Mouse (Mus musculus) heart, adult 11 months (tissue): ENCODE data around the gene Rtkn.

Source experiments
- DNase-seq: peaks from one replicate; pipeline ENCODE4 v3.0.0; 2022

The Rtkn gene

DNA sequence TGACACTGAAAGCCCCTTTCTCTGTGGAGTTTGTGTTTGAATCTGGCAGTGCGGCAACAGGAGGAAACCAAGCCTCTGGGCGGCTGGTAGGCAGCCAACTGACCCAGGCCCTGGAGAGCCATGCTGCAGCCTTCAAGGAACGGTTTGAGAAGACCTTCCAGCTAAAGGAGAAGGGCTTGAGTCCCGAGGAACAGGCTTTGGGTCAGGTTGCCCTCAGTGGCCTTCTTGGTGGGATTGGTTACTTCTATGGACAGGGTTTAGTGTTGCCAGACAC lies 18.2 kb upstream of the Rtkn start:
- DNase-seq = peak; percentile 92

DNA sequence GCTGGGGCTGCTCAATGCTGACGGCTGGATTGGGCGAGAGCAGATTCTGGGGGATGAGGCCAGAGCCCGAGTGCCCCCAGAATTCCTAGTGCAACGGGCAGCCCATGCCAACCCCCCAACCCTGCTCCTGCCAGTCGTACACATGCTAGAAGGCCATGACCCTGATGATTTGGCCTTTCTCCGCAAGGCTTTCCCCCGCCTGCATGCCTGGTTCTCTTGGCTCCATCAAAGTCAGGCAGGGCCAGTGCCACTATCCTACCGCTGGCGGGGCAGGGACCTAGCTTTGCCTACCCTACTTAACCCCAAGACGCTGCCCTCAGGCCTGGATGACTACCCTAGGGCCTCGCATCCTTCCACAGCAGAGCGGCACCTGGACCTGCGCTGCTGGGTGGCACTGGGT lies 17.6 kb upstream of the Rtkn start:
- DNase-seq = peak; percentile 91

DNA sequence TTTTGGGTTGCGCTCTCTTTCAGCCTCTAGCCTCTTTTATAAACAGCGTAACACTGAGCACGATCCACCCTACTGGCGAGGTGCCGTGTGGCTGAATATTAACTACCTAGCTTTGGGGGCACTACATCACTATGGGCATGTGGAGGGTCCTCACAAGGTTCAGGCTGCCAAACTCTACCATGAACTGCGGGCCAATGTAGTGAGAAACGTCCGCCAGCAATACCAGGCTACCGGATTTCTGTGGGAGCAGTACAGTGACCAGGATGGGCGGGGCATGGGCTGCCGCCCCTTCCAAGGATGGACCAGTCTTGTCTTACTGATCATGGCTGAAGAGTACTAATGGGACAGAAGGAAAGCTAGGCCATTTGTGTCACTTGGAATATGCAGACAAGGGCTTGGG lies 16.9 kb upstream of the Rtkn start:
- no peak for DNase-seq

DNA sequence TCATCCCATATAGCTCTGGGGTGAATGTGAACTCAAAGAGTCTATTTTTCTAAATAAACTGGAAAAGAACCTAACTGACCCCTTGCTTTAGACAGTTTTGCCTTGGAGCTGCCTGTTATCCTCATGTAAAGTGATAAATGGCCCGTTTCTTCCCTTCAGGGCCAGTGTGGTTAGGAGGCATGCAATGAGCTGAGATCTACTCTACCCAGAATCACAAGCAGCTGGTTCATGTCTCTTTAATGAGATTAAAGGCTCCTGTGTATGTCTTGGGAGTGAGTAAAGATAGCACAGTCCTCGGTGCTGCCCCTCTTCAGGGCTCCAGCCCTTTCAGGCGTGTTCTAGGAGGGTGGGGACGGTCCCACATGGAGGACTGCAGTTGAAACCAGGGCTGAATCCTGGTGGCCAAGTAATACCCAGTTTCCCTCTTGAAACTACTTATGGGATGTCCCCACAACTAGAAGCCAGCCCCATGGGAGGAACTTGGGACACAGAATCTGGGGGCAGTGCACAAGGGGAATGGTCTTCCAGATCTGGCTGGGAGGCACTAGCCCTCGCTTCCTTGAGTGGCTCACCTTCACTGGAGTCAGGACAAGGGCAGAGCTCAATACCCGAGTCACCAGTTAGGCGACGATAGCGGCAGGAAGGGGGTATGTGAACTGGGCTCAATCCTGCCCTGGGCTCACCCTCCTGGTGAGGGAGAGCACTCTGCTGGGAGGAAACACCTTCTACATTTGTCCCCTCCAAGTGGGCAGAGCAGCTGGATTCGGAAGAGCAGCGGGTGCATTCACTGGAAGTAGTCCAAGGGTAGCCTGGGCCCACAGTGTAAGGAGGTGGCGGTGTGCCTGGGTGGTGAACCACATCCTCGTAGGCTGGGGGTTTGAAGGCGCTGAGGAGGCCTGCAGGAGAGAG lies 16.2 kb upstream of the Rtkn start:
- peak; percentile 89 for DNase-seq

DNA sequence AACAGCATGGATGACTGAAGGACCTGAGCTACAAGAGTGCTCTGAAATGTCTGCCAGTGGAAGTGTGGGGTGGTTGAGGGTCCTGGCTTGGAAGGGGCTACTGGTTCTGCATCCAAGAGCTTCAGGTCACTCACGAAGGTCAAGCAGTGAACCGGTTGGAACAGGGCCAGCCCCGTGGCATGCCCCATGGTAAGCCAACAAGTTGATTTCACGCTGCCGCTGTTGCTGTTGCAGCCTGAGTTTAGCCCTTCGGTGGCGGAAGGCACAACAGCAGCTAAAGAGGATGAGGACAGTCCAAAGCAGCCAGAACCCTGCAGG lies 15.6 kb upstream of the Rtkn start:
- peak; percentile 90 for DNase-seq

DNA sequence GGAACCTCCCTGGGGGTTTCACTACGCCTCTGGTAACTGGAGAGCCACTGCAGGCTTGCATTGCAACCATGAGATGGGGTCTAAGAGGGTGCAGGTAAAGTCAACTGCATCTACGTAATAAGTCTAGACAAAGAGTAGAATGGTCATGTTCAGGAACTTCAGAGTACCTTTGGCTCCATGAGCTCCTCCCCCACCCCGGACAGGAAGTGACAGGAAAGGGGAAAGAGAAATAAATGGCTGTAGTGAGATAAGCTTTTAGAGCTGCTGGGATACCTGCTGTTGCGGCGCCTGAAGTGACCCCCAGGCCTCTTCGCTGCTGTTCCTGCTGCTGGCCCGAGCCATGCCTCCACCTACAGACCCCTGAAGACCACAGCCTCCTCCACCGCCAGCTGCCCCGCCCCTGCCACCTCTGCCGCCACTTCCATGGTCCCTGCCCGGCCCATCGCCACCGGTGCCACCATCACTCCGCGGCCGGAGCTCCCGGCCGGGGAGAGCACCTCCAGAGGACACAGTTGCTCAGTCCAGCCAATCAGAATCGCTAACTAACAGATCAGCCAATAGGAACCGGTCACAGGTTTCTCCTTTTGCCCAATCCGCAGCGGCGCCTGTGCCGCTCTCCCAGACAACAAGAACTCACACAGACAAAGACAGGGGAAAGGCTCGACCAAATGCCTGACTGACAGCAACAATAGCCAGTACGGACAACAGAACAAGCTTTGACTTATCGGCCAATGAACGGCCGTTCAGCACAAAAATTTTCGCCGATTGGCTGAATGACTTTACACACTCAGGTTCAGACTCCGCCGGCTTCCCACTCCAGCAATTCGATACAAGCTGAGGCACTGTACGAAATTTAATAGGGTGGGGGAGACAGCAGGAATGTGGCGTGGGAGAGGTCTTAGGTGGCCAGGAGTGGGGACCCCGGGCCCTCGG lies 14.1 kb upstream of the Rtkn start, which contains the start of gene Wbp1:
TSS of gene Wbp1 (minus strand) at position 630 of the 933 bp plus-strand sequence.
- DNase-seq = peak; percentile 100

DNA sequence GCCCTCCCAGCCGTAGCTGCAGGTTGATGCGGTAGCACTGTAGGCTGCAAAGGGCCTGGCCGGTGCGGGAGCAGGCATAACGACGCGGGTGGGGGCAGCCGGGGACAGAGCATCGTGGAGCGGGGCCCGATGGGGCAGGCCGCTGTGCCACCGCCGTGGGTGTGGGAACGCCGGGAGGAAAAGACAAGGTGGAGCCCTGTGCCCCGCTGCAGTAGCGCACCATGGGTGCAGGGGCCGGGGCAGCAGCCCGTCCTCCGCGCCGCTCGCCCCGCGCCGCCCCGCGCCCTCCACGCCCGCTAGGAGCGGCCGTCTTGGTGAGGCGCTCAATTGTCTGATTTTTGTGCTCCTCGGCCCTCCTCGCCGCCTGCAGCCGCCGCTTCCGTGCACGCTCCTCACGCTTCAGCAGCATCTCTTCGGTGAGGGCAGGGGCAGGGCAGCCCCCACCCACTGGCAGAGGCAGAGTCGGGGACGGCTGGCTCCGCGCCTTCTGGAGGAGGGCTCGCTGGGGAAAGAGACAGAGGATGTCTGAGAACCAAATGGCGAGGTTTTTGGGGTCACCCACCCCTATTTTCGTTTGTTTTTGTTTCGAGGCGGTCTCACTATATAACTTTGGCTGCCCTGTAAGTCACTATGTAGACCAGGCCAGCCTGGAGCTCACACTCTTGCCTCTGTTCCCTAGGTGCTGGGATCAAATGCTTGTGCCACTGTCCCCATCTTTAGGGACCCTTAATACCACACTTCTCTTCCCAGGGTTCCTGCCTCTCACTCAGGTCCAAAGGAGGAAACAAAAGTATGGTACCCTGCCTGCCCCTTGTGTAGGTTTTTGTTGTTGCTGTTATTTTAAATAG lies 13.2 kb upstream of the Rtkn start:
- DNase-seq = peak; percentile 94

DNA sequence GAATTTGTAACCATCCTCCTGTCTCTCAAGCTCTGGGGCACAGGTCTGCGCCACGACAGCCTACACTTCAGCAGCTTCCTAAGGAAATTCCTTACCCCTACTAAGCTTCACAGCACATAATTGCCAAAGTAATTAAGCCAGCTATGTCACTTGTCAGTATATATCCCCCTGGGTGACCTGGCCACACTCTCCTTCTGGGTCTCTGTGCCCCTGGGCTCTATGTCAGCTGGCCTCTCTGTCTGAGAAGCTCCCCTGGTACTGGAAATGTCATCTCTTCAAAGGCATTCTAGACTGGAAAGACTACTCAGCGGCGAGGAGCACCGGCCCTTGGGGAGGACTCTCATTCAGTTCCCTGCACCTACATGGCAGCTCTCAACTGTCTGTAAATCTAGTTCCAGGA lies 12.3 kb upstream of the Rtkn start:
- peak; percentile 91 for DNase-seq

DNA sequence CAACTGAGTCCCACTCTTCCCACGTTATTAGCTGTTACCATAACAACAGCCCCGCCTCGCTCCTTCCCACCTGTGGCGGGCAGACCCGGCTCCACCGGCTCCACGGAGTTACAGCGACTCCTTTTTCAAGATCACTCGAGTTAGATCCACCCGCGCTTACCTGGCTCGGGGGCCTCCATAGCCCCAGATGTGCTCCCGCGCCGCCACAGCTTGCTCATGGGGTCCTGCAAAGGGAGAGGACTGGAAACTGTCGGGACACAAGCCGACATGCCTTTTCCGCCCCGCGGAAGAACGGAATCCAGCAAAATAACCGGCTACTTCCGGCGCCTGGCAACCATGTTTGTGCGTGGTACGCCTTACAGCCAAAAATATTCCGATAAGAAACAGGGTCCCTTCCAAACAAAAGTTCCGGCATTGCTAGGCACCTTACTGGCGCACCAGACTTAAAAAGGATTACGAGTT lies 10.4 kb upstream of the Rtkn start:
- peak; percentile 99 for DNase-seq

DNA sequence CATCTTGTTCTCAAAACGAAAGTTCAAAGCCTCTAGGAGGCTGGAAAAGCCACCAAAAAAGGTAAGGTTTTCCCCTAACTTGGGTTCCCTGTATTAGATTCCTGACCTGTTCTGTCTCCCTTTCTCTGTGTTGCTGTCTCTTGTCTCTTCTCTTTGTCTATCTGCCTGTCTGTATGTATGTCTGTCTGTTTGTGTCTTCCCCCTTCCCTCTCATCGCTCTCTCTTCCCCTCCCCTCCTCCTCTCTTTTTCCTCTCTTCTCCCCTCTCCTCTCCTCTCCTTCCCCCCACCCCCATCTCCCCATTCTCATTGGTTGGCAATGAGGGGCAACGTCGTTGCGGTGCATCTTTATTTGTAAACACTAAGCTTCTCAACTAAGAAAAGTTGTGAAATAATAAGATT lies 9.9 kb upstream of the Rtkn start, which contains the start of gene Ino80b:
TSS of gene Ino80b (minus strand) at position 101 of the 400 bp plus-strand sequence.
- no peak for DNase-seq

DNA sequence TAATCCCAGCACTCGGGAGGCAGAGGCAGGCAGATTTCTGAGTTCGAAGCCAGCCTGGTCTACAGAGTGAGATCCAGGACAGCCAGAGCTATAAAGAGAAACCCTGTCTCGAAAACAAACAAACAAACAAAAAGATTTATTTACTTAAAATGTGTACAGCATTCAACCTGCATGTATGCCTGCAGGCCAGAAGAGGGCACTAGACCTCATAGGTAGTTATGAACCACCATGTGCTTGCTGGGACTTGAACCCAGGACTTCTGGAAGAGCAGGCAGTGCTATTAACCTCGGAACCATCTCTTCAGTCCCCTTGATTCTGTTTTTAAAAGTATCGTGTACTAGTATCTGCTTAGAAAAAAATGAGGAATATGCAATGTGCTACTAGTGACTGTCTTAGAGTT lies 7.8 kb upstream of the Rtkn start:
- no peak for DNase-seq

DNA sequence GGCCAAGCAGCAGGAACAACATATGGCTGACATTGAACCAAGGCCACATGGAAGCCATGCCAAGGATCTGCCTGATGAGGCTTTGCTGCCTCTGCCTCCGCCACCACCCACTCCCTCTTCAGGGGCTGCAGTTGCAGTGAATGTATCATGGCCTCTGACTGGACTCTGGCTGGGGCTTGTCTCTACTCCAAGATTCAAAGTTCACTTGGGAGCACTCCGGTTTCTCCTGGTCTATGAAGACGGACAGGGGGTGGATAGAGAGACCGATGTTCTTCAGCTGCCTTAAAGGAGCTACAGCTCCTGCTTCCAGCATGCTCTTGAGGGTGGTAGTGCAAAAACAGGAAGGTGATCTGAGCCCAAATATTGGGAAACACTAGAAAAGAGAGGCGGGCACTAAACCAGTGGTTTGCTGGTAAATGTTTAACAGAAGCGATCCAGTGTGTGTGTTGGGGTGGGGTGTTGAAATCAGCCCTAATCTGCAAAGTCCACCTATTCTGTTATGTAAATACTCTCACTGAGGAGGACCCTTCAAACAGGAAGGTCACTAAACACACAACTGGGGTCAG lies 3.7 kb upstream of the Rtkn start:
- no peak for DNase-seq

DNA sequence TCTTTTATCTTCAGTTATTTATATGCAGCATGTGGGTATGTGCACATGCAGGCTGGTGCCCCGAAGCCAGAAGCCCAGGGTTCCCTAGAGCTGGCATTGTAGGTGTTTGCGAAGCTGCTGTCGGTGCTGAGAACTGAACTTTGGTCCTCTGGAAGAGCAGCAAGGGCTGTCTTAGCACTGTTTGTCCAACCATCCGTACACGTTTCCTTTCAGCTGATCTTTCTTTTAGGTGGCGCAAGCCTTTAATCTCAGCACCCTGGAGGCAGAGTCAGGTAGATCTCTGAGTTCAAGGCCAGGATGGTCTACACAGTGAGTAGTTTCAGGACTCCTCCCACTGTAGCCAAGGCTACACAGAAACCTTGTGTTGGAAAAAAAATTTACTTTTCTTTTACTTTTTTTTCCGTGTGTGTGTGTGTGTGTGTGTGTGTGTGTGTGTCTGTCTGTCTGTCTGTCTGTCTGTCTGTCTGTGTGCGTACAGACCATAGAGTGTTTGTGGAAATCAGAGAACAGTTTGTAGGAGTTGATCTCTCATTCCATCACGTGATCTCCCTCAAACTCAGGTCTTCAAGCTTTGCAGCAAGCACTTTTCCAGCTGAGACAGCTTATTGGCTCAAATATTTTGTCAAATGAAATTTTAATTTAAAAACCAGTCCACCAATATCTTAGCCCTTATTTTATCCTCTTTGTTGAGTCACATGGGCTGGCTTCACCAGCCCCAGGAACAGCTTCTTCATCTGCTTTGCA lies 2.9 kb upstream of the Rtkn start:
- no peak for DNase-seq

DNA sequence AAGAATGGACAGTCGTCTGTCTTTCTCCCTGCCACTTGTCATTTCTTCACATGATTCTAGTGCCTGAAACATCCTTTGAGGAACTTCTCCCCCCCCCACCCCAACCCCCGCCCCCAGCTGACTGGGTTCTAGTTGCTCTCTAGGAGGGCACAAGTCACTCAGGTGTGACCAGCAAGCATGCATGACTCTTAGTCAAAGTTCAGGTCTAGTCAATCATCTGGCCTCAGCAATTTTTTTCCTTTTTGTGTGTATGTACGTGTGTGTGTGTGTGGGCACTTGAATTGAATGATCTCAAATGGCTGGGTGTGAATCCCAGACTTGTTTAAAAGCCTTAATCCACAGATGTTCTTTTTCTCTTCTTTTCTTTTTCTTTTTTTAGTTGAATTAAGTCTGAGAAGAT lies 1.0 kb upstream of the Rtkn start:
- DNase-seq = no peak

DNA sequence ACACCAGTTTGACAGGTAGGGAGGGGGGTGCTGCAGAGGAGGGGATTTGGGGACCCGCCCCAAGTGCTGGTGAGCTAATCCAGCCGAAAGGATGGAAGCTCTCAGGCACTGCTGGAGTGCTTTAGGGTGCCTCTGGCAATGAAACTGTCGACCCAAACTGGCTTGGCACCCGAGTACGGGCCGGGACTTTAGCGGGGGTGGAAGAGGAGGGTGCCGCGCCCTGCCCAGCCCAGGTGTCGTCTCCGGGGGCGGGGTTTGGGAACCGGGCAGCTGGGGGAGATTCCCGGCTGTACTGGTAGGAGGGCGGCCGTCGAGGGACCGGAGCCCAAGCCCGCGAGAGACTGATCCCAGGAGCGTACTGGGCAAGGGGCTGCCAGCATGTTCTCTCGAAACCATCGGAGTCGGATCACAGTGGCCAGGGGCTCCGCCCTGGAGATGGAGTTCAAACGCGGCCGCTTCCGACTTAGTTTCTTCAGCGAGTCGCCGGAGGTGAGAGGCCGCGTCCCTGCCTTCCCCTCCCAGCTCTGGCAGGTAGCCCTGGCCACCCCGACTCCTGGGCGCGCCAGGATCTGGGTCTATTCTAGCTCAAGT lies 403 bp downstream of the Rtkn start:
- peak; percentile 96 for DNase-seq

DNA sequence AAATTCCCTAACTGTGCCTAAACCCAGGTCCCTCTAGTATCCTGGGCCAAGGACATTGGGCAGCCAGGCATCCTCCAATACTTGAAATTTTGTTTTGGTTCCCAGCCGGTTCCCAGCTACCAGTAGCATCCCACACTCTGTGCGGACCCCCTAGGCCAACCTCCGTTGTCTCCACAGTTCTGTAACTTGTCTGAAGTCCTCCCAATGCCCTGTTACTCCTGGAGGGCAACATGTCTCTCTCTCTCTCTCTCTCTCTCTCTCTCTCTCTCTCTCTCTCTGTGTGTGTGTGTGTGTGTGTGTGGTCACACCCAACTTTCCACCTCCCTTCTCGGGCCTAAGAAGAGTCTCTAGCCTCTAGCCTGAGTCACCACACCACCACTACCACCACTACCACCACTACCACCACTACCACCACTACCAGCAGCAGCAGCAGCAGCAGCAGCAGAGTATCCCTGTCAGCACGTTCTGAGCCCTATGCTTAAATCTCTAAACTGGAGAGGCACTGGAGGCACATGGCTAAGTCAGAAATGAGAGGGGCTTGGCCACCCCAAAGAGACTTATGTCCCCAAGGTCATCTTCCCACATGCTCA lies 1.1 kb downstream of the Rtkn start:
- no peak for DNase-seq

DNA sequence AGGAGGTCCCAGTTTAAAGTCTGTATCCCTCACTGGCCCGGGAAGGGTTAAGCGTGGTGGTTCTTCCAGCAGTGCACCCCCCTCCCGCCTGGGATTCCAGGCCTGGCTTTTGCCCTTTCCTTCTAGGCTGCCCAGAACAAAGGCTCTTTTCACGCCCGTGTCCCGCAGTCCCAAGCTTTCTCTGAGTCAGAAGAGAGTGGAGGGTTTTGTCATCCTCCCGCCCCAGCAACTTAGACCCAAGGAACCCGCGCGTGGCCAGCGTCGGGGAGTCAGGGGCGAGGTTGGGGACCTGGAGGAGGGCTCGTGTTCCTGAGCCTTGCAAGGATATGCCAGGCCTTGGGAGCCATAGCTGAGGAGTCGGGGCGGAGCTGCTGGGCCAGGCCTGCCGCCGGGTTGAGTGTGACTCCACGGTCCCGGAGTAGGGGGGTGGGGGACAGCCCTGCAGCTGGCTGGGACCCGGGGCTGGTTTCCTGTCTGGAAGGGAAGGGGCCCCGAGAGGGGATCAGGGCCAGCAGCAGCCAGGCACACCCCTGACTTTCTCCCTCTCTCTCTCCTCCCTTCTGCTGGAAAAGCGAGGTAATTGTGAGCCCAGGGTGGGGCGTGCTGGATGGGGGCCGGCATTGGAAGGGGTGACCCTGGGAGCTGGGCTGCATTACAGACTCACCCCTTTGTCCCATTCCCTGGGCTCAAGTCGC lies 1.8 kb downstream of the Rtkn start:
- DNase-seq = peak; percentile 99

DNA sequence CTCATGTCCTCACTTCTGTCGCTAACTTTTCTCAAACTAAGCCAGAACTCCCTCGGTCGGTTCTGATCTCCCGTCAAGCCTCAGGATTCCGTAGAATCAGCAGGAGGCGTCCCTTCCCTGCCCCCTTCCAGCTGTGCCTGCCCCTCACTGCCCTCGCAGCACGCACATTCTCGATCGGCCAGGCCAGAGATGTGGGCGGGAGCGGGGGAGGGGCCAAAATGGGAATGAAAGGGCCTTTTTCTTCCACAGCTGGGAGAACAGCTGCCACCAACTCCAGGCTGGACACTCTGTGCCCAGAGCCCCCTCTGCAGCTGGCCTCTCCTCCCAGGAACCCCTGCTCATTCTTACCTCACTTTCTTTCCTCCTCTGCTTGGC lies 2.3 kb downstream of the Rtkn start:
- peak; percentile 99 for DNase-seq

DNA sequence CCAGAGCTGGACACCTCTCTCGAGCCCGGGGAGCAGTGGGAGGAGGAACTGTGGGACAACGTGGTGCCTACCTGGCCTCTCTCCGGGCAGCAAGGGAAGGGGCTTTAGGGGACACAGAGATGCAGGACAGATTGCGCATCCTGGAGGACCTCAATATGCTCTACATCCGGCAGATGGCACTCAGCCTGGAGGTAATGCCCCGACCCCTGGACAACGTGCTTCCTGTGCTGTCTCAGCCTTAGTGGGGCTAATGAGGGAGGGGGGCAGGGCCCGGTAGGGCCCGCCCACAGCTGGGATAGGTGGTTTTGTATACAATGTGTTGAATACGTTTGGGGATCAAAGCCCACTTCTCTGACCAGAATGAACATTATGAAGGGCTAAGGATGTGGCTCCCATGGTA lies 2.8 kb downstream of the Rtkn start:
- DNase-seq = peak; percentile 97

DNA sequence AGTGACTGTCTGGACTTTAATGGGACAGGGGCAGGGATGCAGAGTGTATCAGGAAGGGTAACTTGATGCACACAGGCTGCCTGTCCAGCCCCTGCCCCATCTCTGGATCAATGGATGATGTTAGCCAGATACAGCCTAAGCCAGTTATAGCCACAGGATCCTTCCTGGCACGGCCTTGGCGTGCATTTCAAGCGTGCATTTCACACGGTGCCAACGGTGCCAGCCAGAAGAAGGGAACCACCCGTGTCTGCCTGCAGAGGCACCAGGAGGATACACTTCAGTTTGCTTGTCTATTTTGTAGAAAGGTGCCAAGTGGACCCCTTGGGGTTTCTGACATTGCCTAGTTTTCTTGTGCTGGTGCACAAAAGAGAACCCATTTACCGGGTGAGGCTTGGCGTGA lies 4.8 kb downstream of the Rtkn start:
- DNase-seq = peak; percentile 88

DNA sequence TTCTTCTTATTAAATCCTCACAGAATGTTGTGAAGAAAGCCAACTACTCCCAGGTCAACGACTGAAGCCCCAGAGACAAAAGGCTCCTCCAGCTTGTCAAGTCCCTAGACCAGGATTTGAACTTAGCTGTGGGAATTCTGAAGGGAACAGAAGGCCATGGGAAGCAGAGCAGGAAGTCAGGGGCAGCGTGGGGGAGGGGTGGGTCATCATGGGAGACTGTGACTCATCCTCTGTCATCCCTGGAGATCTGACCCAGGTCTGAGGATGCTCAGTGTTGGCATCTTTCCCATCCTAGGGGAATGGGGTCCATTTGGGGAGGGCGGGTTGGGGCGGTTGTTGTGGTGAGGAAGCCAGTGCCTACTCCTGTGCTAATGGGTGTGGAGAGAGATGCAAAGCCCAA lies 6.4 kb downstream of the Rtkn start:
- DNase-seq = peak; percentile 94
